Mouse (Mus musculus): Measurements from ENCODE around the gene 1700013F07Rik. TPM values are rescaled to one million over a fixed set of nuclear protein-coding genes. Genes with fewer than 3 reads are reported as not detected.
"Not testable (repeated sequence)": the region's sequence is repeated elsewhere in the genome, so short reads cannot be mapped to it uniquely, and the experiment has no call there.

Gene 1700013F07Rik
- polyA plus RNA-seq, 1 experiment from 2014 or later: not detected

DNA sequence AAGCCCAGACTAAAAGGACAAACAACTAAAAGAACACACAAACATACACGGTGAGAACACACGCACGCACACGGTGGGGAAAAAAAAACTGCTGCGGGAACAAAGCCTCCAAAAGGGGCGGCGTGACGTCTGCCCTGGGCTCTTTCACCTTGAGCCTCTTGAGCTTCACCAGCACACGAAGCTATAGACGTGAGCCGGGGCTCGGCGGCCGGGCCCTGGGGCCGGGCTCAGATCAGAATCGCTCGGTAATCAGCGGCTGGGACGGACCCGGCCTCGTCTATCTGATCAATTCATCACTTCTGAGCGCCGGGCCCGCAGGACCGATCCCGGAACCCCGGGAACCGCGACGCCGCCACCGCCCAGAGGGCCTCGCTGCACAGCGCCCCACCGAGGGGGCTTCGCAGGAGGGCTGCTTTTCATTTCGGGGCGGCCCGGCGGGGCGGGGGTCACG, 20.2 kb downstream of the 1700013F07Rik start:
- Histone ChIP-seq H3K4me1 (replicated peaks) (peaks cover 7% of the 10 kb centered on the region), H3K27ac (peak overlapping the region; percentile 89), H3K36me3 (peaks cover 23% of the 10 kb centered on the region), H3K9ac (replicated peaks) (peak overlapping the region; percentile 95), H3K4me2 (peak overlapping the region; percentile 73), H3K9me3 (no peaks in the 10 kb centered on the region), H3K4me3 (replicated peaks) (peak overlapping the region; percentile 81), H3K27me3 (no peaks in the 10 kb centered on the region)
- under 1% methylated on average over 42 of the region's 42 CpGs for WGBS
- peak; percentile 69 for ATAC-seq (ENCODE audit: insufficient number of reproducible peaks, insufficient read depth, low FRiP score, low TSS enrichment, low read depth)

DNA sequence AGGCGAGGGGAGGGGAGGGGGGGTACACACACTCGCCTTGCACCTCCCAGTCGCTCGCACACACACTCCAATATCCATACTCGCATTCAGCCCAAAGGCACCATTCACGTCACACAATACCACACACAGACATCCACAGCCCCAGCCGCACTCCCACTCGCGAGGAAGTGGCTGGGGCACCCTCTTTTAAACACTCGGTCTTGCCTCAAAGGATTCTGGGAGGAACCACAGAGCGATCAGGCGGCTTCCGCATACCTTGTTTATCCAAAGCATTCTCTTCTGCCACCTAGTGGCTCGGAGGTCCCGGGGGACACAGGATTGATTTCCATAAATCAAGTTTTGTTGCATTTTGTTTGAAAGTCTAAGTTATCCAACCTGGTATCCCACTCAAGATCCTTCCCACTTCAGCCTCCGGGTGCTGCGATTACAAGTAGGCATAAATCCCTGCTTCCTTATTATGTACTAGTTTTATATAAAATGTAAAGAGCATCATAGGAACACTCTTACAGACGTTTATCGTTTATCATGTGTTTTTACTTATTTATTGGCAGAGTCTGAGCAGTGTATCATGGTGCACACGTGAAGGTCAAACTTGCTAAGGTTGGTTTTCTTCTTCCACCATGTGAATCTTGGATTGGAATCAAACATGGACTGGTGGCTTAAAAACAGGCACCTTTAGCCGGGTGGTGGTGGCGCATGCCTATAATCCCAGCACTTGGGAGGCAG, 20.8 kb downstream of the 1700013F07Rik start:
- peak overlapping the region; percentile 73 for H3K4me2 ChIP-seq
- H3K36me3 ChIP-seq: peaks cover 30% of the 10 kb centered on the region
- no peaks in the 10 kb centered on the region for H3K9me3 ChIP-seq
- WGBS: 17% methylated on average over 22 of the region's 22 CpGs
- peak overlapping the region; percentile 89 for H3K27ac ChIP-seq
- peak overlapping the region; percentile 95 for H3K9ac ChIP-seq (replicated peaks)
- H3K27me3 ChIP-seq: no peaks in the 10 kb centered on the region
- peak; percentile 95 for ATAC-seq (ENCODE audit: insufficient number of reproducible peaks, insufficient read depth, low FRiP score, low TSS enrichment, low read depth)
- H3K4me1 ChIP-seq (replicated peaks): peaks cover 7% of the 10 kb centered on the region
- peak overlapping the region; percentile 81 for H3K4me3 ChIP-seq (replicated peaks)

- no peak overlapping the region for H3K9ac ChIP-seq (replicated peaks)
- H3K27me3 ChIP-seq: no peaks in the 10 kb centered on the region
- no peak overlapping the region for H3K4me2 ChIP-seq
- no peak for ATAC-seq (ENCODE audit: insufficient number of reproducible peaks, insufficient read depth, low FRiP score, low TSS enrichment, low read depth)
- no peak overlapping the region for H3K27ac ChIP-seq
- peaks cover 13% of the 10 kb centered on the region for H3K4me1 ChIP-seq (replicated peaks)
- H3K9me3 ChIP-seq: no peaks in the 10 kb centered on the region
- H3K4me3 ChIP-seq (replicated peaks): no peak overlapping the region
- 97% methylated on average over 4 of the region's 4 CpGs for WGBS
- H3K36me3 ChIP-seq: peaks cover 35% of the 10 kb centered on the region
Observed at GRCm38 (mm10) chr3:108557888-108558287, 23.9 kb downstream of the 1700013F07Rik start.

DNA sequence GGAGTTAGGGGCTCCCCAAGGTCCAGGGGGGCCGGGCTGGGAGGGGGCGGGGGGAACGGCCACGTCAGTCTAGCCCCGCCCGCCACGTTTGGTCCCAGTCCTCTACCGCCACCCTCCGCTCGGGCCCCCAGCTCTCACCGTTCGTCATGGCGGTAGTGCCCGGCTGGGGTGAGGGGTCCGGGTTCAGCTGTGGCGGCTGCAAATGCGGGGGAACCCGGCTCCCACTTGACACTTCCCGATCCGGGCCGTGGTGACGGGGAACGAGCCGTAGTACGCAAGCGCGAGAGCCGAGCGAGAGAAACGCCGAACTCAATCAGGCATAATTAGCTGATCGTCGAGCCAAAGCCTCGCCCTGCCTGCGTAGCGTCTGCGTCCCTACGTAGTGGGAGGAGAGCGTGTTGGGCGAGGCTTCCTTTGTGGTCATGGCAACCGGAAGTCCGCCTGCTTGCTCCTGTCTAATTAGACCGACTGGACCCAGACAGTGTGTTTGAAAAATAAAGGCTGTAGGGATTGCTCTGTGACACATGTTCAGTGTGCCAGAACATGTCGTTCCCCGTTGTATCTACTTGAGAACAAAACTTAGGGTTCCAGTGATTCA, 28.3 kb downstream of the 1700013F07Rik start, which contains the start of gene Tmem167b:
TSS of gene Tmem167b (minus strand) at position 334 of the 598 bp plus-strand sequence.
- peak within 1 kb of the TSS; percentile 79 for H3K4me3 ChIP-seq (replicated peaks)
- peak; percentile 97 for ATAC-seq (ENCODE audit: insufficient number of reproducible peaks, insufficient read depth, low FRiP score, low TSS enrichment, low read depth)
- H3K4me2 ChIP-seq: peak within 1 kb of the TSS; percentile 73
- no peaks in the 10 kb centered on the region for H3K27me3 ChIP-seq
- peaks cover 29% of the 10 kb centered on the region for H3K36me3 ChIP-seq
- H3K4me1 ChIP-seq (replicated peaks): peaks cover 10% of the 10 kb centered on the region
- no peaks in the 10 kb centered on the region for H3K9me3 ChIP-seq
- peak within 1 kb of the TSS; percentile 79 for H3K9ac ChIP-seq (replicated peaks)
- H3K27ac ChIP-seq: peak within 1 kb of the TSS; percentile 89
- WGBS: under 1% methylated on average over 45 of the region's 45 CpGs

DNA sequence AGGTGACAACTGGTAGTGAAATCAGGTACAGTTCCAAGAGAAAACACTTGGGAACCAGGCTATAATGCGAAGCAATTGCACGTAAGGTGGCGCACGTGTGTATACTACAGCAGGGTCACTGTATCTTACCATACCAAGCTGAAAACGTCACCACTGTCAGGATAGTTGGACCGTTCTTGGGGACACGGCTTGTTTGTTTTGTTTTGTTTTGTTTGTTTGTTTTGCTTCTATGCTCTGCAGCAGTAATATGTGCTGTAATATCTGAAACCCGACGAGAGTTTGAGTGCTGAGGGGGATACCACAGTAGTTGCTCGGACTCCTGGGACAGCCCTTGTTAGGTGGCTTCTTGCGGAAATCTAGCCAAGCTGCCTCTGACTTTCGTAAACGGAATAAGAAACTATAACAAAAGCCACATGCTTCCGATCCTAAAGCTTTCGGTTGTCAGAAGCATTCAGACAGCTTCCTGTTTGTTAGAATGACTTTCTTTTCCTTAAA, 28.9 kb downstream of the 1700013F07Rik start:
- 0 out of 2 replicates have a peak overlapping the region, but pooled peaks have one; percentile 31 for H3K9ac ChIP-seq (replicated peaks)
- 9% methylated on average over 15 of the region's 15 CpGs for WGBS
- peak overlapping the region; percentile 89 for H3K27ac ChIP-seq
- no peaks in the 10 kb centered on the region for H3K9me3 ChIP-seq
- peaks cover 10% of the 10 kb centered on the region for H3K4me1 ChIP-seq (replicated peaks)
- peaks cover 25% of the 10 kb centered on the region for H3K36me3 ChIP-seq
- peak overlapping the region; percentile 79 for H3K4me3 ChIP-seq (replicated peaks)
- H3K27me3 ChIP-seq: no peaks in the 10 kb centered on the region
- H3K4me2 ChIP-seq: peak overlapping the region; percentile 73
- ATAC-seq (ENCODE audit: insufficient number of reproducible peaks, insufficient read depth, low FRiP score, low TSS enrichment, low read depth): peak; percentile 56; the same call in 1 of the 2 replicates

GRCm38 (mm10) chr3:108563309-108563708, 29.4 kb downstream of the 1700013F07Rik start:
- peak overlapping the region; percentile 73 for H3K4me2 ChIP-seq
- no peak for ATAC-seq (ENCODE audit: insufficient number of reproducible peaks, insufficient read depth, low FRiP score, low TSS enrichment, low read depth)
- 8% methylated on average over 4 of the region's 4 CpGs for WGBS
- H3K4me1 ChIP-seq (replicated peaks): peaks cover 10% of the 10 kb centered on the region
- H3K9me3 ChIP-seq: no peaks in the 10 kb centered on the region
- H3K9ac ChIP-seq (replicated peaks): 0 out of 2 replicates have a peak overlapping the region, but pooled peaks have one; percentile 31
- H3K27me3 ChIP-seq: no peaks in the 10 kb centered on the region
- peak overlapping the region; percentile 89 for H3K27ac ChIP-seq
- H3K4me3 ChIP-seq (replicated peaks): peak overlapping the region; percentile 79
- peaks cover 20% of the 10 kb centered on the region for H3K36me3 ChIP-seq

- Histone ChIP-seq H3K9ac (replicated peaks) (no peak overlapping the region), H3K27me3 (no peaks in the 10 kb centered on the region), H3K9me3 (no peaks in the 10 kb centered on the region), H3K36me3 (no peaks in the 10 kb centered on the region), H3K4me3 (replicated peaks) (no peak overlapping the region), H3K27ac (0 out of 2 replicates have a peak overlapping the region, but pooled peaks have one; percentile 0), H3K4me2 (no peak overlapping the region), H3K4me1 (replicated peaks) (peaks cover 11% of the 10 kb centered on the region)
- WGBS: 63% methylated on average over 15 of the region's 15 CpGs
- no peak for ATAC-seq (ENCODE audit: insufficient number of reproducible peaks, insufficient read depth, low FRiP score, low TSS enrichment, low read depth)
Observed at GRCm38 (mm10) chr3:108567990-108568877, 34.3 kb downstream of the 1700013F07Rik start.

GRCm38 (mm10) chr3:108569636-108570035, 35.7 kb downstream of the 1700013F07Rik start:
- ATAC-seq (ENCODE audit: insufficient number of reproducible peaks, insufficient read depth, low FRiP score, low TSS enrichment, low read depth); H3K4me2 ChIP-seq; H3K36me3 ChIP-seq; H3K9me3 ChIP-seq; H3K9ac ChIP-seq (replicated peaks); H3K4me3 ChIP-seq (replicated peaks); H3K27me3 ChIP-seq; H3K27ac ChIP-seq: not testable (repeated sequence)
- peaks cover 10% of the 10 kb centered on the region for H3K4me1 ChIP-seq (replicated peaks)
- WGBS: 59% methylated on average over 3 of the region's 3 CpGs

GRCm38 (mm10) chr3:108570813-108571212, 36.9 kb downstream of the 1700013F07Rik start:
- 87% methylated on average over 14 of the region's 14 CpGs for WGBS
- H3K4me2 ChIP-seq: peak overlapping the region; percentile 81
- H3K4me1 ChIP-seq (replicated peaks): peaks cover 10% of the 10 kb centered on the region
- H3K27me3 ChIP-seq: no peaks in the 10 kb centered on the region
- no peak overlapping the region for H3K9ac ChIP-seq (replicated peaks)
- H3K9me3 ChIP-seq: no peaks in the 10 kb centered on the region
- no peak overlapping the region for H3K27ac ChIP-seq
- H3K36me3 ChIP-seq: no peaks in the 10 kb centered on the region
- ATAC-seq (ENCODE audit: insufficient number of reproducible peaks, insufficient read depth, low FRiP score, low TSS enrichment, low read depth): no peak
- peak overlapping the region; percentile 66; the same call in 1 of the 2 replicates for H3K4me3 ChIP-seq (replicated peaks)

DNA sequence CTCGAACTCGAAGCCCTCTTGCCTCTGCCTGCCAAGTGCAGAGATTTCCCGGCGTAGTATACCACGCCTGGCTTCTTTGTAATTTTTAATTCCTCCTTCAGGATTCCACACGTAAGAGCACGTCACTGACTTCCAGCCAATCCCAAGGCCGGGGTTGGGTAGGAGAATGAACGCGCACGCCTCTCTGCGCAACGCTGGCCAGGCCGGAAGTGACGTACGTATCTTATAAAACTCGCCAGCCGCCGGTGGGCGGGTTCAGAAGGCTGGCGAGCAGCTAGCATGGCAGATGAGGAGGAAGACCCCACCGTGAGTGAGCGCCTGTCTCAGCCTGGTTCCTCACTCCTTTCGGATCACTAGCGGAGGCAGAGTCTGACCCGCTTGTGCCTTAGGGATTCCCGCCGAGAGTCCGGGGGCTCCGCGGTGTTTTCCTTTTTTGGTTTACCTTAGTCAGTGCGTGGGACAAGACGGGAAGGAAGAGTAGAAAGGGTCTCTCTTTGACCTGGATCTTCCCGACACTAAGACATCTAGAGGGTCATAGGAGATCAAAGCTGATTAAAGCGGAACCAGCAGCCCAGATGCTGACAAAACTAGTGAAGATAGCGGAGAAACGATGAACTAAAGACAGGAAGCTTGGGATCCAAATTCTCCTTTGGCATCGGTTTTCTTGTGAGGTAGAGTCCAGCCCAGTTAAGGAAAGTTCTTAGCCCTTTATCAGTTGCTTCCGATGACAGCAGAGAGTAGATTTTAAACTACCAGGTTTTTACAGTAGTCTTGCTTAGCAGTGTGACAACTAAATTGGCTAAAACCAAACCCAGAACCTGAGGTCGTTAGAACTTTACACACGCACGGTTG, 37.7 kb downstream of the 1700013F07Rik start, which contains the start of gene Taf13:
TSS of gene Taf13 (plus strand) at position 256 of the 852 bp plus-strand sequence.
- peak within 1 kb of the TSS; percentile 81 for H3K4me2 ChIP-seq
- H3K36me3 ChIP-seq: no peaks in the 10 kb centered on the region
- H3K27me3 ChIP-seq: no peaks in the 10 kb centered on the region
- H3K4me3 ChIP-seq (replicated peaks): peak within 1 kb of the TSS; percentile 66
- H3K27ac ChIP-seq: peak within 1 kb of the TSS; percentile 64
- peak; percentile 94 for ATAC-seq (ENCODE audit: insufficient number of reproducible peaks, insufficient read depth, low FRiP score, low TSS enrichment, low read depth)
- no peaks in the 10 kb centered on the region for H3K9me3 ChIP-seq
- peak within 1 kb of the TSS; percentile 76 for H3K9ac ChIP-seq (replicated peaks)
- peaks cover 10% of the 10 kb centered on the region for H3K4me1 ChIP-seq (replicated peaks)
- WGBS: under 1% methylated on average over 42 of the region's 42 CpGs

Measured in limb, embryonic 12.5 days (tissue).